Mouse (Mus musculus): ENCODE results near the gene Btbd2.

Gene Btbd2

DNA sequence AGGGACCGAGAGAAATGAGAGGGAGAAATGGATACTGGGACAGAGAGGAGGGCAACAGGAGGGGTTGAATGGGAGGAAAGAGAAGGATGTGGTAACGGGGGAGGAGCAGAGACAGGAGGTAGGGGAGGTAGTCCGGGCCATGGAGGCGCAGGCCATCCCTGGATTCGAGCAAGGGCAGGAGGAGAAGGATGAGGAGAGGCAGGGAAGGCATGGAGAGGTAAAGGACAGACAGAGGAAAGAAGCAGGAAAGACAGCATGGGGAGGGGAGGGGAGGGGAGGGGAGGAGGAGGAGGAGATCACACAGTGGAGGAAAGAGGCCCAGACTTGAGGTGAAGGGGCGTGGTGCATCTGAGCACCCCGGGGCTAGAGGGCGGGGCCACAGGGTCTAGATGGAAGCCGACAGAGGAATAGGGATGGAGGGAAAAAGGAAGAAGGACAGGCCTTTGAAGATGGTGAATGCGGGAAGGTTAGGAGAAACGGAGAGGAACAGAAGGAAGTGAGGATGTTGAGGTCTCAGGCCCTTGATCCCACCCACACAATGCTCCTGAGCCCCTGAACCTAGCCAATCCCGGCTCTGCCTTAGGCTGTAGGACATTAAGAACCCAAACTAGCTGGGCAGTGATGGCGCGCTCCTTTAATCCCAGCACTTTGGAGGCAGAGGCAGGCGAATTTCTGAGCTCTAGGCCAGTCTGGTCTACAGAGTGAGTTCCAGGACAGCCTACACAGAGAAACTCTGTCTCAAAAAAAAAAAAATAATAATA, at the start of gene Btbd2:
Gene Btbd2, minus strand, starts transcription at position 209 of the 761 bp plus-strand sequence.
- no peak for DNase-seq (ENCODE audit: low spot score in 2 of 2)

DNA sequence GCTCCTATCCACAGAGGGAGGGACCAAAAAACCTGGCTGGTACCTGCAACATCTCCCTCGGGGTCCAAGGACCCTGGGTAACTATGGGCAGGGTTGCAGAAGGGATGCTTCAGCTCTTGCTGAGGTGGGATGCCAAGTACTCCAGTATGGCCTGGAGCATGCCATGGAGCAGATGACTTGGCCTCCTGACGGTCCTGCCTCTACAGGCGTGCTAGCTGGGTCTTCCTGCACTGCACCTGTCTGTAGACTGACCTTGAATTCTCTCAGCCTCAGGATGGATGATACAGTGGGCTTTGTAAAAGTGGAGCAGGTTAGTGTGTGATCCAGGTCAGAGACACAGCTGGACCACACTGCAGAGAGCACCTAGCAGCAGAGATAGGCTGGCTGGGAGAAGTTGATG, 48.6 kb upstream of the Btbd2 start:
- no peak for DNase-seq (ENCODE audit: low spot score in 2 of 2)

DNA sequence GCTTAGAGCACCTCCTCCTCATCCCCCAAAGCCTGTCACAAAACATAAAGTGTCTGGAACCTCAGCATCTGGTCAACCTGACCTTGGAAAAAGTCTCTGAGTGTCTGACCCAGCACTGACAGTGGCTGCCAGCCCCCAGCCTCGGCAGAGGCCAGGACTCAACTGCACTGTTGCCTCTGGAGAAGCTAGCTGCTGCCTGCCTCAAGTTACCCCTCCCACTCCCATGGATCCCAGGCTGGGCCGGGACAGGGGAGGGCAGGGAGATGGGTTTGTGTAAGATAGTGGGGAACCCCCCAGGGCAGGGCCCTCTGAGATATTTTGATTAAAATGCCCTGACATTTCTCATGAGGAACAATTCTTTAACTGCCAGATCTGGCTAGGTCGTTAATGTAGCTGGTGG, 48.2 kb upstream of the Btbd2 start:
- no peak for DNase-seq (ENCODE audit: low spot score in 2 of 2)

DNA sequence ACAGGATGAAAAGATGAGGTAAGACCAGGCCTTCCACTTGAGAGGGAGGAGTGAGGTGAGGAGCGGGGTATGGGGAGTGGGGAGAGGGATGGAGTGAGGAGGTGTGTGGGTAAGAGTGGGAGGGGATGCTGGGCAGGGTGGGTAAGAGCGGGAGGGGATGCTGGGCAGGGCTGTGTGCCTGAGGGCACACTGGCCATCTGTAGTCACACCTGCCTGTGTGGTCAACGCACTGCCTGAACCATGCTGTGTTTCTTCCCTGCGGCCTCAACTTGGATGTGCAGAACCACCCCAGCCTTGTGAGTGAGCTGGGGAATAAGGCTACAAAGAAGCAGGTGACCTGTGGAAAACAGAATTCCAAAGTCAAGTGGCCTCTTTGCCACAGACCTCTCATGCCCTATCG, 47.5 kb upstream of the Btbd2 start:
- DNase-seq (ENCODE audit: low spot score in 2 of 2) = no peak

DNA sequence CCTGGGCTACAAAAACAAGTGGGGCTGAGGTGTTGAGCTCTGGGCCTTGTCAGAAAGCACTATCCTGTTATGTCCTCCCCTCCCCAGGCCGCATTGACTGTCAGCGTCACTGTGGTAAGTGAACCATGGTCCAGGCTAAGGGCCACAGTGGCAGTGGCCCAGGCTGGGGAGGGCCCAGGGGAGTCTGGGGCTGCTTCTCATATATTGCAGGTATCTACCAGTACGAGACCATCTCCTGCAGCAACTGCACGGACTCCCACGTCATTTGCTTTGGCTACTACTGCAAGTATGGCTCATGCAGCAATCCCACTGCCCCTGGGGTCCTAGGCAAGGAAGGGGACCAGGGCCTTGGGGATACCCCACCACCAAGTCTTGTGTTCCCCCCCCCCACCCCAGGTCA, 46.8 kb upstream of the Btbd2 start:
- no peak for DNase-seq (ENCODE audit: low spot score in 2 of 2)

DNA sequence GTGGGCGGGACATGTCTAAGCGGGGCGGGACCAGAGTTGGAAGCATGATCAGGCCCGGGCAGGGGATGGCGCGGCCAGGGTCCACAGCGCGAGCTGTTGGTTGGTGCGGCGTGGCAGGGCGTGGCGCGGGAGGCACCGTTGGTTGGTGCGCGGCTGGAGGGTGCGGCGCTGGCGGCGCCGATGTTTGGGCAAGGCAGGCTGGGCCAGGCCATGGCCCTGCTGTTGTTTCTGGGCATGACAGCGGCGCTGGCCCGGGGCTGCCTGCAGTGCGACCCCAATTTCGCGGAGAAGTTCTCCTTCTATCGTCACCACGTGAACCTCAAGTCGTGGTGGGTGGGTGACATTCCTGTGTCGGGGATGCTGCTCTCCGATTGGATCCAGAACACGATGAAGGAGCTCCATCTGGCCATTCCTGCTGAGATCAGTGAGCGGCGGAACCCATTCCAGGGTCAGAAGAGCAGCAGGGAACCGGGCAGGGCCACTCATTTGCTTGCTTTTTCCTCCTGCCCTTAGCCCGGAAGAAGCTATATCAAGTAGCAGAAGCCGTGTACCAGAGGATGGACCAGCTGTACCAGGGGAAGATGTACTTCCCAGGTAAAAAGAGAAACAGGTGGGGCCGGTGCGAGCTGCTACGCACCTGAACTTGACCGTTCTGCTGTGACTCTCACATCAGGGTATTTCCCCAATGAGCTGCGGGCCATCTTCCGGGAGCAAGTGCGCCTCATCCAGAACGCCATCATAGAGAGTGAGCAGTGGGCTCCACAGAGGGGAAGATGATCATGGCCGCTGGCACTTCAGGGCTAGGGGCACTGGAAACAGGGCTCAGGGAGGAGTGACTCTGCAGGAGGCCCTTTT, 45.9 kb upstream of the Btbd2 start:
- peak; percentile 82 to 91 for DNase-seq (ENCODE audit: low spot score in 2 of 2)

DNA sequence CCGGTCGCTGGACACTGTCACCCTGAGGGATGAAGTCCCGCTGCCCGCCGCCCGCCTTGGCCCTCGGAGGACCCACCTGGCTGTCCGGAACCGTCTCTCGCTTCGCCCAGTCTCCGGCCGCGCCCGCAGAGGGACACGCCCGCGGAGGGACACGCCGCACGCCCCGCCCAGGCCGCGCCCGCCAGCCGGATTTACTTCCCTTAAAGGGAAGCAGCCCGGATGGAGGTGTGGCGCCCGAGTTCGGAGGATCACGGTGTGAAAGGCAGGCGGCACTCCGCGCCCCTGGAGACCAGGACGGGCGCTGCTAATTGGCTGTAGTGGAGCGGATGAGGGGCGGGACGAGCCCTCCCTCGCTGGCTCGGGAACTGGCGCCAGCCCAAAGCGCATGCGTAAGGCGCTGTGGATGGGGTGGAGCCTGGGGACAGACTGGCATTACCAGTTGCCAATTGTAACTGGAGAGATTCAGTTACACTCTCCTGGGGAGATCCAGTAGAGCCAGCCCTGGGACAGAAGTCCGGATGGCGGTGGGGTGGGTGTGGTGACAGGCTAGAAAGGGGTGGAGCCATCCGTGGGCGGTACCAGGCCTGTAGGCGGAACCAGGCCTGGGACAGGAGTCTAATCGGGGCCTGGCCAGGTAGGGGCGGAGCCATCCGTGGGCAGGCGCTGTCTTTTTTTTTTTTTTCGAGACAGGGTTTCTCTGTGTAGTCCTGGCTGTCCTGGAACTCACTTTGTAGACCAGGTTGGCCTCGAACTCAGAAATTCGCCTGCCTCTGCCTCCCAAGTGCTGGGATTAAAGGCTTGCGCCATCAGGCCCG, 45.1 kb upstream of the Btbd2 start, which contains the start of the genes Mob3a and Izumo4:
Gene Mob3a, minus strand, starts transcription at position 257 of the 815 bp plus-strand sequence.
Gene Izumo4, plus strand, starts transcription at position 464 of the 815 bp plus-strand sequence.
- DNase-seq (ENCODE audit: low spot score in 2 of 2) = peak; percentile 94 to 97

DNA sequence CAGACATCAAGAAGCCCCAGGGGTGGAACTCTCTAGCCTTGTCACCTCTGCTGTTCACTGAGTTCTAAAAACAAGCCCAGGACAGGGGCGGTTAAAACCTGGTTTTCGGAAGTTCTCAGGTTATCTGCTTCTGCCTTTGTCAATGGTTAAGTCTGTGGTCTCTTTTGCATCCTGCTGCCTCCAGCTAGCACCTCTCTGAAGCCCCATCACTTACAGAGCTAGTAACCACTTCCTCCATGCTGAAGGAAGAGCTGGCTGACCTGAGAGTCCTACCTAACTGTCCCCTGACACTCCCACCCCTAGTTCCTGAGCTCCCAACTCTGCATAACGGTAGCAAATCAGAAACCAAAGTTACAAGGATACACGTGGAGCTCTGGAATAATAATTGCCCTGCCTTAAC, 43.9 kb upstream of the Btbd2 start:
- DNase-seq (ENCODE audit: low spot score in 2 of 2) = no peak

DNA sequence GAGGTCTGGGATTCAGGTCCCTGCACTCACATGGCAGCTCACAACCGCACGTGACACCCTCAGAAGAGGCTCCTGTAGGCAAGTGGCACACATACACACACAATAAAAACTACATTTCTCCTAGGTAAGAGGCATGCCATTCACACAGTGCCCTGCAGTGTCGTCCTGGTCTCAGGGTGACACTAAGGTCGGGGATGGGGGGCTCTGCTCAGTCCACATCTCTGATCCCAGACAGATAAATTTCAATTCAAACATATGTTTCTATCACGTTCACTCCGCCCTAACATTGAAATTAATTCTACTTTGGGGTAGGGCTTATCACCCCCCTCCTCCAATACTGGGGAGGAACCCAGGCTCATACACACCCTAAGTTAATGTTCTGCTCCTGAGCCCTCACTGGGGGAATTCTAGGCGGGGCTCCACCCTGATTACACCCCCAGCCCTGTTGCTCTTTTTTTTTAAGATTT, 43.2 kb upstream of the Btbd2 start:
- DNase-seq (ENCODE audit: low spot score in 2 of 2) = no peak

DNA sequence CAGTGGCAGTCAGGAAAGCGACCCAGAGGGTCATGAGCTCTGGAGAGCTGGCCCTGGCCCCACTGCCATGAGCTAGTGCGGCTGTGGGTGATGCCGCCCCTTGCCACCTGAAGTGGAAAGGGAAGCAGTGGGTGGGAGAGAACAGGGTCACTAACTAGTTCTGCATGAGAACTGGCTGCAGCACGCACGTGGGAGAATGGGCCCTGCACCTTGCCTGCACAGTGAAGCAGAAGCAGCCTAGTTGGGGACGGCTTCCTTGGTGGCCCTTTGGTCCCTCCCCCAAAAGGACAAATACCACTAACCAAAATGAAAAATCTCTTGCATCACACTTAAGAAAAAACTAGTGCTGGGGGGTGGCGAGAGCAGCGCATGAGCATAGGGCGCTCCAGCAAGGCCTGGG, 41.7 kb upstream of the Btbd2 start:
- DNase-seq (ENCODE audit: low spot score in 2 of 2) = no peak

DNA sequence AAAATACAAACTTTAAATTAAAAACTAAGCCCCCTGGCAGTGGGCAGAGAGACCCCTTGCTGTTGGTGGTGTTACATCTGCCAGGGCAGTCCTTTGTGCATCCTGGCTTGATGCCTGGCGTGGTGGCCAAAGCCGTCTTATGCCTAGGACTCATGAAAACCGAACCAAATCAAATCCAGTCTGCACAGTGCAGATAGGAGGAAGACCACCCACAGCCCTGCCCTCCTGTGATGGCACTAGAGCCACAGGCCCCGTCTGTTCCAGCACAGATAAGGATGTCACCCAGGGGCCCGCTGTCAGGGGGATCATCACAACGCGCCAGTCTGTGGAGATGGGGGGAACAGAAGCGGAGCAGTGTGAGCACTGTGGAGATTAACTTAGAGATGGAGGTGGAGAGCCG, 40.9 kb upstream of the Btbd2 start:
- no peak for DNase-seq (ENCODE audit: low spot score in 2 of 2)

DNA sequence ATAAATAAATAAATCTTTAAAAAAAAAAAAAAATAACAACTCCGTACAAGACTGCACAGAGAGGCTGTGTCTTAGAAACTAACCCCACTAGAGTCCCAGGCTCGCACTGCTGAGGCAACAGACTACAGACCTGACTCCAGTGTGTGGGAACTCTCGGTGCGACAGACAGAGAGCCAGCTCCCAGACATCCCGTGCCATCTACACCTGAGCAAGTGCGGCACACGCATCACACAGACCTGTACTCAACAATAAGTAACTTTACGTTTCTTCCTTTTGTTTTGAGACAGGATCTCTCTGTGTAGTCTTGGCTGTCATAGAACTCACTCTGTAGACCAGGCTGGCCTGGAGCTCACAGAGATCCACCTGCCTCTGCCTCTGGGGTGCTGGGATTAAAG, 40.5 kb upstream of the Btbd2 start:
- DNase-seq (ENCODE audit: low spot score in 2 of 2) = no peak

DNA sequence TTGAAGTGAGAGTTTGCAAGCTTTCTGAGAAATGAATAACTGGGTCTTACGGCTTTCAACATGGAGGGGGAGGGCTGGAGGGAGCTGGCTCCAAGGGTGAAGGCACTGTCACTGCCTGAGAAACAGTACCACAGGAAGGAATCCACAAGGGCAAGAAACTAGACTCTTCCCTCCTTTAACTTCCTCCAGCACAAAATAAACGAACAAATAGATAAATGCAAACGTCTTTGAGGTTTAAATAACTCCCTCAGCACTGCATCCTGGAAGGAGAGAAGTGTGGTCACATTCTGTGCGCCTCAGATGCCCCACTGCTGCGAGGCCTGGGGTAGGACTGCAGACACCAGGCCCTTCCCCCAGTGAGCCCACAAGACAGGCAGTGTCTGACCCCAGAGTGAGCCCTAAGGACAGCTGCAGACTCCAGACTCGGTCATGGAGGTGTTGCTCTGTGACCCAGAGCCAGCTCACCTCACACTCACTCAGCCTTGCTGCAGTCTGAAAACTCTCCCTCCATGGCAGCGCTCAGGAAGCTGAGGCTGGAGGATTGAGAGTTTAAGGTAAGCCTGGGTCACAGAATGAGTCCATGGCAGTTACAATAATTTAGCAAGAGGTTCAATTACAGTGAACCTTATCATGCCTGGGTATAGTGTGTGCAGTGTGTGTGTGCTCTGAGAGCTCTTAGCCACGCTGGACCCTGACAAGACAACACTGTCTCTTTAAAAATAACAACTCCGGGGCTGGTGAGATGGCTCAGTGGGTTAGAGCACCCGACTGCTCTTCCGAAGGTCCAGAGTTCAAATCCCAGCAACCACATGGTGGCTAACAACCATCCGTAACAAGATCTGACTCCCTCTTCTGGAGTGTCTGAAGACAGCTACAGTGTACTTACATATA, 39.9 kb upstream of the Btbd2 start:
- no peak for DNase-seq (ENCODE audit: low spot score in 2 of 2)

DNA sequence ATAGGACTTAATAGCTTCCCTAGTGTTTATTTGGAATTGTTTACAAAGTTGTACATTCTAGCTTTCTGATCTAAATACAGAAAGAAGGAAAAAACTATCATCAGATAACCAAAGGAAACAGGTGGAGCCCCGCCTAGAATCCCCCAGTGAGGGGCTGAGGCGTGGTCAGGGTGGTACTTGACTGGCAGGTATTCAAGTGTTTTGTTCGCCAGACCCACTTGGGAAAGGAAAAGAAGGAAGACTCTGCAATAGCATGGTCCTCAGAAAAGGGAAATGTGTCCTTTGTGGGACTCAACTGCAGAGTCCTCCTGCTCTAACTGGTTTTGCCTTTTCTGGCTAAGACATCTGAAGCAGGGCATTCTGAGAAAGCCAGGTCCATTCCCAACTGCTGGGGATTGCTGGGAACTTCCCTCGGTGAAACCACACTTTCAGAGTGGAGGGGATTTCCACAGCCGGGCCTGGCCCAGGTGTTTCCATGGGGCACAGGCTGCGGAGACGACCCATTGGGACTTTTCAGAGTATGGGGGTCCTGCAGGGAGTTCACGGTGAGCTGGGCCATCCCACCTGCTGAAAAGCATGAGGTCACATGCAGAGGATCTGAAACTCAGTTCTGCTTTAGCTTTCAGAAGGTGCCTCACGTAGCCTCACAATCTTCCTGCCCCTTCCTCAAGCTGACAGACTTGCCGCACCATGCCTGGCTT, 39.1 kb upstream of the Btbd2 start:
- no peak for DNase-seq (ENCODE audit: low spot score in 2 of 2)

DNA sequence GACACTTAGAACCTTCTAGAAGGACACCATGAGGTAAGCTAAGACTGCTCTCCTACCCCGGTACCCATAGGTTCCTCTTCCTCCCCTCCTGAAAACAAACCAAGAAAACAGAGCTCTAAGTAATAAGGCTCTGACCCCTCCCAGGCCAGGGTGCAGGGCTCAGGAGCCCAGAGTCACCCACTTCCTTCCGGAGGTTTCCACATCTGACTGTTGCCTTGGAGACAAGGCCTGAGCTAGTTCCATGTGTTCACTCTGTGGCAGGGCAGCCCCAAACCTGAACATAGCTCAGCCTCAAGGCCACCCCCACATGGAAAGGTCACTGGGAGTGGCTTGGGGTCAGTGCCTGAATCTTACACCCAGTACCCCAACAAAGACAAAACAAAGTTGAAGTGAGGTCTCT, 38.3 kb upstream of the Btbd2 start:
- DNase-seq (ENCODE audit: low spot score in 2 of 2) = no peak

DNA sequence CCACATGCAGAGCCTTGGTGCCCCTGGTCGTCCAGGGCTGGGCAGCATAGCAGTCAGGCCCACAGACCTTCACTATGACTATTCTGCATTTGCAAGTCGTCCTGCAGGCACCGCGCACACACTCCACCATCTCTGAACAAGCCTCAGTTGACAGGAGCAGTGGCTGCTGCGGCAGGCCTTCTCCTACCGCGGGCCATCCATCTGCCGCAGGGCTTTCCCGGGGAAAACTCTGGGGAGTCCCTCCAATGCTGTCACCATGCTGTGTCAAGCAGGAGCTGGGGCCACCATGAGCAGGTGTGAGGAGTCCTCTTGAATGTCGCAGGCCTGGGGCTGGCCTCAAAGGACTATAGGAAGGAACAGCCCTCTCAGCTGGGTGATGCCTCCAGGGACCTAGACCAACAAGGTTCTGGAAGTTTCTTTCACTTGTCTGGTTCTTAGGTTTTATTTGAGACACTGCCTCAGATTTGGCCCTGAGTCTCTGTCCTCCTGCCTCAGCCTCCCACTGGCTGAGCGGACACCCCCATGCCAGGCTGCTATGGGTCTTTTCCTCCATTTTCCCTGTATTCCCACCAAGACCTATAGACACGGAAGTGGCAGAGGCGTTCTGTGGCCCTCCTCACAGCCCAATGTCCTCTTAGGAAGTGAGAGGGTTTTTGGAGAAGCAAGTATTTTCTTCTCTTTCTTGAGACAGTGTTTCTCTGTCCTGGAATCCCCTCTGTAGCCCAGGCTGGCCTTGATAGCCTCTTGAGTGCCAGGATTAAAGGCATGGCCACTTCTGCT, 37.5 kb upstream of the Btbd2 start:
- no peak for DNase-seq (ENCODE audit: low spot score in 2 of 2)

DNA sequence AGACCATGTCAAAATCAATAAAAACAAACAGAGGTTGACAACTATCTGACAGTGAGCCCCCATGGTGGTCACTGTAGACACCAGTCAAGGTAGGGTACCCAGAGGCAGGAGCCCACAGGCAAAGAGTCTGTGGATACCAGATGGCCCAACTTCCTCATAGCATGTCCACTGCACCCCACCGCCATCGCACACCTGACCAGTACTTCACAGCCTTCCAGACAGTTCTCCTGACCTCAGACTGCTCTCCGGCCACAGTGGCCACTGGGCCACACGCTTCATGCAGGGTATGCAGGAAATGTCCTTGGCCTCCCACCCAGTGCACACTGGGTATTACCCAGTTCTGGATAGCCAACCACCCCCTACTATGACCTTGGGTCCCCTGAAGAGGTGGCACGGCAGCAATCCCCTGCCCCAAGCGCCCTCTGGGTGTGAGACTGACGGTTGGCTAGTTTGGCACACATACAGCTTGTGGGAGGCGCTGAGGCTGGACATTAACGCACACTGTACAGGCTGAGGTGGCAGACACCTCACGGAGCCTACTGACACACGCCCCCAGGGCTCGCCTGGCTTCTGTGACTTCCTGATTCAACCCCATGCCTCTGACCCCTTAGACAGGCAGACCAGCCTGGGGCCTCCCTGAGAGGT, 36.7 kb upstream of the Btbd2 start:
- no peak for DNase-seq (ENCODE audit: low spot score in 2 of 2)

DNA sequence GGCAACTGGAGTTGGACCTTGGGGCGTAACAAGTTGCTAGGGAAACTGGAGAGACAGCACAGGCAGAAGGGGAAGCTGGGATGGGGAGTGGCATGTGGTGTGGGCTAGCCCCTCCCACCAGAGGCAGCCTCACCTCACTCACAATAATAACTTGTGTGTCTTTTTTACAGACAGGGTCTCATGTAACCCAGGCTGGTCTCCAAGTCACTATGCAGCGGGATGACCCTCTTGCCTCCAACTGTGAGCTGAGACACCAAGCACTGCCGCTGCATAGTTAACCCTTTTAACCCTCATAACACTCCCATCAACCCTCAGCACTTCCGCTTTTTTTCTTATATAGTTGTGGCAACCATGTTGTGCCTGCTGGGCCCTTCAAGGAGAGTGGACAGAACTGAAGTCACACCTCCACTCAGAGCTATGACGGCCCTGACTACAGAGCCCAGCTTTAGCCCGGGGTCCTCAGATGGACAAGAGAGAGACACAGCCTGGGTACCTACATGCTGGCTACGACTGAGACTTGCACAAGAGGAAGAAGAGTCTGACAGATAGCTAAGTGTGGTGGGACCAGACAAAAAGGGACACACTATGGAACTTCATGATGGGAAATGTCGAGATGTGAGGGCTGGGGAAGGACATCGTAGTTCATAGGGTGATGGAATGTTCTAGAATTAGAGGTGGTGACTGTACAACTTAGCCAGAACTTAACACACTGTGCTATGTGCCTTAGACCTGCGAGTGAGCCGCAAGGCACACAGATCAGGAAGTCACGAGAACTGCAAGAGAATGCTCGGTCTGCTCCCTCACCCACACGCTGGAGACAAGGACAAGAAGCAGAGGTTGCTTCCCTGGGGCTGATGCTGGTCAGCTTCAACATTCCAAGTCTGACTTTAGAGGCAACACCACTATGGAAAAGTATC, 35.6 kb upstream of the Btbd2 start:
- DNase-seq (ENCODE audit: low spot score in 2 of 2) = no peak
